Mouse (Mus musculus): ENCODE results near the gene Lad1.

GRCm38 (mm10) chr1:135828918-135829317 is 10.5 kb downstream of the Lad1 start:
- peak; percentile 59 for TF ChIP-seq CTCF (IDR thresholded peaks at IDR 0.05; ENCODE audit: low read depth, low read length)
- no peak for TF ChIP-seq POLR2A (IDR thresholded peaks at IDR 0.05; ENCODE audit: insufficient read depth, low read length)
